Mouse (Mus musculus): Measurements from ENCODE around the gene Mgat2. TPM values are rescaled to one million over a fixed set of nuclear protein-coding genes. Genes with fewer than 3 reads are reported as not detected.
A peak's percentile ranks its signal among the peaks of the same experiment; 100 is the strongest.

Gene Mgat2
- polyA plus RNA-seq, 1 experiment from 2014 or later: 51.2 TPM

DNA sequence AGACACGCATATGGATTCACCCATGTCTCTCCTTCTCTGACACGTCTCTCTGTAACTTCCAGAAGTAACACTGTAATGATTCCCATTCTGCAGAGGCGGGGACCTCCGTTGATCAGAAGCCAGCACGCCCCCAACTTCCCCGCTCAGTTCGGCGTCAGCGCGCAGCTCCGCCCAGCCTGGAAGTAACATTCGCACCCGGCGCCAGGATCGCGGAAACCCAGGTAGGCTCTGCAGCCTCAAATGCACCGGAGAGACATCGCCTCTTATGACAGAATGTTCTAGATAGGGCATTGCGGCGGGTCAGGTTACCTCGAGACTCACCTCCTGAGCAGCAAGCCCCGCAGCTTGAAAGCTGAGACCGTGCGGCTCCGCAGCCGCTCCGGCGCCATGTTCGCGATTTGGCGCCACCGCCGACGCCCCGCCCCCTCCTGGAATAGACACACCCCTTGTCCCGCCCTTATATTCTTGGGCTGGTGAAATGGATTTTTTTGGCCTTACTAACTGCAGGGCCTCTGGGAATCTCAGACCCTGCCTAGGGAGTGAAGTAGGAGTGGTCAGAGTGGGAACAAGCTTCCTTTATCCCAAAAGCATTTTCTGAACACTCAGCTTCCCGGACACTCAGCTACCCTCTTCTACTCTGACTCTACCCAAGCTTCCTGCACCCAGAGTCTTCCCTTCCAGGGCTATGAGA, 44.0 kb downstream of the Mgat2 start, which contains the start of gene Pole2:
Gene Pole2, minus strand, starts transcription at position 420 of the 691 bp plus-strand sequence.
- Histone ChIP-seq H3K4me2 (replicated peaks) (peak within 1 kb of the TSS; percentile 63), H3K4me1 (no peaks in the 10 kb centered on the region), H3K27ac (no peak within 1 kb of the TSS), H3K9me3 (no peaks in the 10 kb centered on the region), H3K27me3 (replicated peaks) (no peaks in the 10 kb centered on the region), H3K4me3 (peak within 1 kb of the TSS; percentile 47), H3K36me3 (no peaks in the 10 kb centered on the region), H3K9ac (peak within 1 kb of the TSS; percentile 18)
- peak; percentile 92 for ATAC-seq (ENCODE audit: low FRiP score, low read depth)
- WGBS: under 1% methylated on average over 37 of the region's 37 CpGs

- H3K27me3 ChIP-seq (replicated peaks): no peaks in the 10 kb centered on the region
- no peak overlapping the region for H3K4me2 ChIP-seq (replicated peaks)
- WGBS: 65% methylated on average over 2 of the region's 2 CpGs
- no peak overlapping the region for H3K4me3 ChIP-seq
- H3K27ac ChIP-seq: no peak overlapping the region
- H3K9ac ChIP-seq: no peak overlapping the region
- no peaks in the 10 kb centered on the region for H3K36me3 ChIP-seq
- H3K4me1 ChIP-seq: no peaks in the 10 kb centered on the region
- ATAC-seq (ENCODE audit: low FRiP score, low read depth): no peak
- no peaks in the 10 kb centered on the region for H3K9me3 ChIP-seq
Observed at GRCm38 (mm10) chr12:69229251-69229650, 45.3 kb downstream of the Mgat2 start.

GRCm38 (mm10) chr12:69235782-69236181, 51.8 kb downstream of the Mgat2 start:
- Histone ChIP-seq H3K36me3 (no peaks in the 10 kb centered on the region), H3K9ac (no peak overlapping the region), H3K4me2 (replicated peaks) (no peak overlapping the region), H3K4me3 (no peak overlapping the region), H3K27ac (no peak overlapping the region), H3K9me3 (no peaks in the 10 kb centered on the region), H3K27me3 (replicated peaks) (no peaks in the 10 kb centered on the region), H3K4me1 (peaks cover 3% of the 10 kb centered on the region; the same call in 1 of the 2 replicates)
- no peak for ATAC-seq (ENCODE audit: low FRiP score, low read depth)
- 91% methylated on average over 6 of the region's 6 CpGs for WGBS

Small RNA genes within 50 kb of the gene (microRNA-seq; reads per million reads assigned to microRNA genes)
- gene Gm47287 (not detected), gene Gm47295 (0.87 reads per million)

Other genes starting within 250 kb of the Mgat2 start
- gene Rps29, start 25.0 kb upstream of the Mgat2 start, polyA plus RNA-seq (2016; fragmentation: Nextera tagmentation; extraction: Ambion mirVana): 1,233 and 1,267 TPM in 2 replicates
- gene Lrr1, start 15.3 kb upstream of the Mgat2 start, polyA plus RNA-seq (2016; fragmentation: Nextera tagmentation; extraction: Ambion mirVana): 13.8 and 17.4 TPM in 2 replicates
- gene Rpl36al, start 74 bp upstream of the Mgat2 start, polyA plus RNA-seq (2016; fragmentation: Nextera tagmentation; extraction: Ambion mirVana): 443 and 444 TPM in 2 replicates
- 26.6 and 27.6 TPM in 2 replicates for gene Gm49383, start 12.9 kb downstream of the Mgat2 start, polyA plus RNA-seq (2016; fragmentation: Nextera tagmentation; extraction: Ambion mirVana)
- 11.7 and 12.1 TPM in 2 replicates for gene Dnaaf2, start 14.3 kb downstream of the Mgat2 start, polyA plus RNA-seq (2016; fragmentation: Nextera tagmentation; extraction: Ambion mirVana)
- gene Gm49384, start 20.1 kb downstream of the Mgat2 start, polyA plus RNA-seq (2016; fragmentation: Nextera tagmentation; extraction: Ambion mirVana): 21.0 and 22.7 TPM in 2 replicates
- 14.0 and 15.6 TPM in 2 replicates for gene Pole2, start 44.0 kb downstream of the Mgat2 start, polyA plus RNA-seq (2016; fragmentation: Nextera tagmentation; extraction: Ambion mirVana)
- gene Klhdc1, start 57.0 kb downstream of the Mgat2 start, polyA plus RNA-seq (2016; fragmentation: Nextera tagmentation; extraction: Ambion mirVana): 5.7 TPM in 2 replicates
- gene Klhdc2, start 112.5 kb downstream of the Mgat2 start, polyA plus RNA-seq (2016; fragmentation: Nextera tagmentation; extraction: Ambion mirVana): 286 TPM in 2 replicates
- gene Nemf, start 173.0 kb downstream of the Mgat2 start, polyA plus RNA-seq (2016; fragmentation: Nextera tagmentation; extraction: Ambion mirVana): 89.2 and 96.3 TPM in 2 replicates
- gene Arf6, start 188.0 kb downstream of the Mgat2 start, polyA plus RNA-seq (2016; fragmentation: Nextera tagmentation; extraction: Ambion mirVana): 57.6 and 60.3 TPM in 2 replicates
- gene Gm9887, start 188.3 kb downstream of the Mgat2 start, polyA plus RNA-seq (2016; fragmentation: Nextera tagmentation; extraction: Ambion mirVana): 2.0 and 2.4 TPM in 2 replicates

All from neural tube, embryonic 12.5 days (tissue).